Mouse (Mus musculus) heart, embryonic 14.5 days (tissue): ENCODE data around the gene Il5. TPM values are rescaled to one million over a fixed set of nuclear protein-coding genes. Genes with fewer than 3 reads are reported as not detected.

Source experiments
- ATAC-seq: fragments of 200-750 bp; cut with Nextera tagmentation; 2 replicates; pipeline ENCODE4 v1.8.0; 2017; ENCODE audit warnings: low read depth, moderate TSS enrichment; ENCODE audit not compliant: insufficient number of reproducible peaks, insufficient read depth, low FRiP score
- H3K27ac ChIP-seq, 2 experiments: fragments of 200-500 bp in 1 of 2; fragments of 300-500 bp in 1 of 2; sonication (generic) in 1 of 2; replicated peaks in 1 of 2; 2 replicates each; pipeline ENCODE4 v1.5.1; 2012 to 2014; ENCODE audit warnings: low read depth in 2 of 2, low read length in 2 of 2, control low read depth in 1 of 2, mild to moderate bottlenecking in 1 of 2, mixed read lengths in 1 of 2; ENCODE audit not compliant: control insufficient read depth in 1 of 2, insufficient read depth in 1 of 2
- H3K27me3 ChIP-seq: fragments of 300-500 bp; sonication (generic); 2 replicates; pipeline ENCODE4 v1.6.1; 2014; ENCODE audit warnings: mild to moderate bottlenecking, low read length, control low read depth; ENCODE audit not compliant: control insufficient read depth, insufficient read depth
- H3K36me3 ChIP-seq: fragments of 300-500 bp; sonication (generic); 2 replicates; pipeline ENCODE4 v1.6.1; 2014; ENCODE audit warnings: mild to moderate bottlenecking, control low read depth, low read length, mixed read lengths; ENCODE audit not compliant: control insufficient read depth, insufficient read depth
- H3K4me1 ChIP-seq, 2 experiments: fragments of 200-500 bp in 1 of 2; fragments of 300-500 bp in 1 of 2; sonication (generic) in 1 of 2; 2 replicates each; pipeline ENCODE4 v1.6.1; 2012 to 2014; ENCODE audit warnings: low read length in 2 of 2, control low read depth in 1 of 2, mixed read lengths in 1 of 2; ENCODE audit not compliant: control insufficient read depth in 2 of 2, insufficient read depth in 2 of 2
- H3K4me2 ChIP-seq: fragments of 300-500 bp; sonication (generic); 2 replicates; pipeline ENCODE4 v1.6.1; 2014; ENCODE audit warnings: mild to moderate bottlenecking, low read length
- H3K4me3 ChIP-seq, 2 experiments: fragments of 200-500 bp in 1 of 2; fragments of 300-500 bp in 1 of 2; sonication (generic) in 1 of 2; 2 replicates each; pipeline ENCODE4 v1.5.1; 2012 to 2014; ENCODE audit warnings: low read length in 2 of 2, mild to moderate bottlenecking in 2 of 2, control low read depth in 1 of 2, low read depth in 1 of 2, moderate library complexity in 1 of 2; ENCODE audit not compliant: control insufficient read depth in 1 of 2, insufficient read depth in 1 of 2
- H3K9ac ChIP-seq: fragments of 300-500 bp; sonication (generic); 2 replicates; pipeline ENCODE4 v1.6.1; 2014; ENCODE audit warnings: mild to moderate bottlenecking, low read length
- H3K9me3 ChIP-seq: fragments of 300-500 bp; sonication (generic); 2 replicates; pipeline ENCODE4 v1.6.1; 2016; ENCODE audit warnings: low read length, control low read depth; ENCODE audit not compliant: control insufficient read depth
- WGBS: fragments of 180-500 bp; shearing (Covaris S2); extraction: QIAGEN DNeasy Blood & Tissue Kit; methylation state at CpG from one replicate; pipeline ENCODE4 v1.1.7; 2014; 5-methylcytosine and 5-hydroxymethylcytosine counted together
- microRNA-seq: library from miRNA; unstranded; fragments of <30 nt; microRNA quantifications from one replicate; pipeline ENCODE4, GENCODE M21; 2016
- polyA plus RNA-seq: library from polyadenylated mRNA; unstranded; fragments of >200 nt; fragmentation: Nextera tagmentation; extraction: Ambion mirVana; gene quantifications from 2 replicates; pipeline ENCODE4 v1.2.1, GENCODE M21; 2014

The Il5 gene
- polyA plus RNA-seq, 1 experiment from 2014 or later, result not detected

GRCm38 (mm10) chr11:53771001-53771744 is 50.6 kb downstream of the Il5 start:
- H3K4me1 ChIP-seq, result peaks cover 3 to 6% of the 10 kb centered on the region in 2 experiments; a peak in 3 of 4 replicates
- H3K4me3 ChIP-seq, result peak overlapping the region in 1 of 2 experiments; percentile 87; a peak in 3 of 4 replicates
- peak overlapping the region; percentile 84 for H3K4me2 ChIP-seq
- 82% methylated on average over 11 of the region's 11 CpGs for WGBS
- no peak overlapping the region for H3K27ac ChIP-seq
- no peaks in the 10 kb centered on the region for H3K9me3 ChIP-seq
- H3K36me3 ChIP-seq, result peaks cover 34% of the 10 kb centered on the region
- peak overlapping the region; percentile 82 for H3K9ac ChIP-seq
- ATAC-seq, result no peak
- no peaks in the 10 kb centered on the region for H3K27me3 ChIP-seq

GRCm38 (mm10) chr11:53772536-53772935 is 51.9 kb downstream of the Il5 start:
- Histone ChIP-seq H3K4me3 (no peak overlapping the region), H3K27ac (no peak overlapping the region), H3K4me2 (no peak overlapping the region), H3K9ac (no peak overlapping the region), H3K36me3 (peaks cover 48% of the 10 kb centered on the region), H3K4me1 (peaks cover 3 to 6% of the 10 kb centered on the region in 2 experiments; a peak in 3 of 4 replicates), H3K9me3 (no peaks in the 10 kb centered on the region), H3K27me3 (no peaks in the 10 kb centered on the region)
- ATAC-seq, result no peak
- WGBS, result 84% methylated on average over 9 of the region's 9 CpGs

- no peak within 1 kb of the TSS for H3K4me2 ChIP-seq
- peaks cover 52% of the 10 kb centered on the region for H3K36me3 ChIP-seq
- WGBS, result 74% methylated on average over 5 of the region's 5 CpGs
- H3K27me3 ChIP-seq, result no peaks in the 10 kb centered on the region
- no peaks in the 10 kb centered on the region for H3K9me3 ChIP-seq
- no peak within 1 kb of the TSS for H3K9ac ChIP-seq
- H3K4me1 ChIP-seq, result peaks cover 3 to 6% of the 10 kb centered on the region in 2 experiments; a peak in 3 of 4 replicates
- H3K4me3 ChIP-seq, result no peak within 1 kb of the TSS
- ATAC-seq, result no peak
- no peak within 1 kb of the TSS for H3K27ac ChIP-seq
Measured at GRCm38 (mm10) chr11:53773087-53773486, 52.5 kb downstream of the Il5 start, which contains the start of gene Gm17334. Gm17334 (minus strand) TSS chr11:53773187.

GRCm38 (mm10) chr11:53773641-53774360 is 53.2 kb downstream of the Il5 start:
- 87% methylated on average over 16 of the region's 16 CpGs for WGBS
- Histone ChIP-seq H3K4me2 (no peak overlapping the region), H3K4me1 (peaks cover 3 to 6% of the 10 kb centered on the region in 2 experiments; a peak in 3 of 4 replicates), H3K4me3 (no peak overlapping the region), H3K9ac (no peak overlapping the region), H3K27me3 (no peaks in the 10 kb centered on the region), H3K36me3 (peaks cover 56% of the 10 kb centered on the region), H3K9me3 (no peaks in the 10 kb centered on the region), H3K27ac (no peak overlapping the region)
- ATAC-seq, result no peak

Small RNAs within 50 kb of the gene (microRNA-seq; reads per million reads assigned to microRNA genes)
- gene Mir7671, result not detected

Other genes with a start within 250 kb of the Il5 start
- not detected in 2 replicates for gene Gm9945, start 240.6 kb upstream of the Il5 start, polyA plus RNA-seq
- 0.18 and 0.26 TPM in 2 replicates for gene Sowaha, start 240.5 kb upstream of the Il5 start, polyA plus RNA-seq
- 17.4 and 18.8 TPM in 2 replicates for gene Sept8, start 201.5 kb upstream of the Il5 start, polyA plus RNA-seq
- gene Kif3a, start 153.4 kb upstream of the Il5 start, polyA plus RNA-seq, result 38.0 and 38.3 TPM in 2 replicates
- 0.53 and 1.5 TPM in 2 replicates for gene Il4, start 102.1 kb upstream of the Il5 start, polyA plus RNA-seq
- not detected in 2 replicates for gene Il13, start 86.1 kb upstream of the Il5 start, polyA plus RNA-seq
- 18.2 and 19.7 TPM in 2 replicates for gene Rad50, start 13.5 kb upstream of the Il5 start, polyA plus RNA-seq
- 9.3 and 10.8 TPM in 2 replicates for gene Irf1, start 49.2 kb downstream of the Il5 start, polyA plus RNA-seq
- not detected in 2 replicates for gene Gm17334, start 52.4 kb downstream of the Il5 start, polyA plus RNA-seq
- gene Gm12216, start 138.5 kb downstream of the Il5 start, polyA plus RNA-seq, result 0.30 and 1.0 TPM in 2 replicates
- gene Slc22a5, start 170.9 kb downstream of the Il5 start, polyA plus RNA-seq, result 8.4 and 9.1 TPM in 2 replicates